Mouse (Mus musculus) ES-E14 (cell line): ENCODE measurements around the gene Zfp811.
A peak's percentile ranks its signal among the peaks of the same experiment; 100 is the strongest.

Experiments
- HCFC1 ChIP-seq: IDR thresholded peaks from 2 replicates; pipeline ENCODE4 v1.6.1; 2012; ENCODE audit warnings: low read length, inconsistent platforms, borderline replicate concordance; ENCODE audit not compliant: insufficient read depth
- MAFK ChIP-seq: IDR thresholded peaks from 2 replicates; pipeline ENCODE4 v1.6.1; 2014; ENCODE audit warnings: mild to moderate bottlenecking, low read depth, low read length, inconsistent platforms; ENCODE audit not compliant: insufficient read depth
- ZC3H11A ChIP-seq: IDR thresholded peaks from 2 replicates; pipeline ENCODE4 v1.6.1; 2012; ENCODE audit warnings: low read depth, mild to moderate bottlenecking, inconsistent platforms, low read length, borderline replicate concordance
- ZNF384 ChIP-seq: IDR thresholded peaks from 2 replicates; pipeline ENCODE4 v1.6.1; 2012; ENCODE audit warnings: low read depth, low read length, inconsistent platforms

DNA sequence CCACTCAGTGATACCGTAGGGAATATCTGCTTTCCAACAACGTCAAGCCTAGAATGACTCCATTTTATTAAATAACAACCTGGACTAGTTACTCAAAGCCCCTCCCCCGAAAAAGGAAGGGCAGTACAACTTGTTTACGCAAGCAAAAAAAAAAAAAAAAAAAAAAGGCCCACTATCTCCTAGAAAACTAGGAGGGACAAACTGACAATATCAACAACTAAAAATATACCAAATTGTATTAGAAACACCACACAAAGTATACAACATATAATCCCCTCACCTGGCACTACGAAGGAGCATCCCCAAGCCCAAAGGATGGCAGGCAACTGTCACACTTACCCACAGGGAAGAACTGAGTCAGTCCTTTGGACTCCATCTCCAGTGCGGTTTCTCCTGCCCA, 22.8 kb downstream of the Zfp811 start:
- TF ChIP-seq ZNF384, result peak; percentile 72; the same call in 1 of the 2 replicates
- TF ChIP-seq ZC3H11A, result no peak
- TF ChIP-seq MAFK, result no peak
- TF ChIP-seq HCFC1, result no peak
